Mouse (Mus musculus): ENCODE data around the gene Gtf2b.

Gene Gtf2b

GRCm38 (mm10) chr3:142811582-142811981 is 46.7 kb downstream of the Gtf2b start:
- no peak for DNase-seq (ENCODE audit: extremely low read depth, low read depth)

- no peak for DNase-seq (ENCODE audit: extremely low read depth, low read depth)
Observed at GRCm38 (mm10) chr3:142817506-142817905, 52.7 kb downstream of the Gtf2b start.

- DNase-seq (ENCODE audit: extremely low read depth, low read depth): no peak
Observed at GRCm38 (mm10) chr3:142823606-142824005, 58.8 kb downstream of the Gtf2b start.

GRCm38 (mm10) chr3:142826449-142827146 is 61.8 kb downstream of the Gtf2b start:
- DNase-seq (ENCODE audit: extremely low read depth, low read depth): no peak

- DNase-seq (ENCODE audit: extremely low read depth, low read depth): no peak
Observed at GRCm38 (mm10) chr3:142832910-142833309, 68.1 kb downstream of the Gtf2b start.

Measured in MEL-GATA-1-ER (cell line).